Comparison of ENCODE assay signal across 15 mouse cellular contexts in genomic region chr5:76016086-76016485, GRCm38 (mm10). TPM values are rescaled to one million over a fixed set of nuclear protein-coding genes. Genes with fewer than 3 reads are reported as not detected.
DNase-seq lines count a peak whose midpoint lies in the region; ATAC-seq lines count a peak whose summit lies in the region.
"Had no signal": no experiment of that assay in that cellular context is flagged by ENCODE, and none has a peak within 500 bp of the region (broad histone marks: within the 10 kb centered on the region; RNA-seq: fewer than 3 reads in every experiment).

No protein-coding gene starts in this region.

- H3K4me1 ChIP-seq in lung, embryonic 15.5 days: no peaks in the 10 kb centered on the region
- H3K4me1 ChIP-seq: embryonic facial prominence, embryonic 12.5 days; forebrain, embryonic 10.5 days; hindbrain, embryonic 15.5 days; neural tube, embryonic 12.5 days had no signal

- WGBS in lung, embryonic 15.5 days: 35% methylated on average over 8 of the region's 8 CpGs

- H3K4me2 ChIP-seq in lung, embryonic 15.5 days: no peak overlapping the region; the same call in 1 of the 2 replicates
- H3K4me2 ChIP-seq: embryonic facial prominence, embryonic 12.5 days; hindbrain, embryonic 15.5 days; neural tube, embryonic 12.5 days had no signal

- H3K4me3 ChIP-seq in lung, embryonic 15.5 days: 0 out of 2 replicates have a peak overlapping the region, but pooled peaks have one; percentile 10
- H3K4me3 ChIP-seq: embryonic facial prominence, embryonic 12.5 days; forebrain, embryonic 10.5 days; hindbrain, embryonic 15.5 days; megakaryocyte, embryonic 14.5 days; neural tube, embryonic 12.5 days had no signal

- H3K36me3 ChIP-seq in lung, embryonic 15.5 days: no peaks in the 10 kb centered on the region
- H3K36me3 ChIP-seq: embryonic facial prominence, embryonic 12.5 days; forebrain, embryonic 10.5 days; hindbrain, embryonic 15.5 days; neural tube, embryonic 12.5 days had no signal

- peak overlapping the region; percentile 61 for H3K27ac ChIP-seq in lung, embryonic 15.5 days
- H3K27ac ChIP-seq: embryonic facial prominence, embryonic 12.5 days; forebrain, embryonic 10.5 days; hindbrain, embryonic 15.5 days; neural tube, embryonic 12.5 days had no signal

- no peaks in the 10 kb centered on the region for H3K9me3 ChIP-seq in lung, embryonic 15.5 days
- H3K9me3 ChIP-seq: embryonic facial prominence, embryonic 12.5 days; forebrain, embryonic 10.5 days; hindbrain, embryonic 15.5 days; megakaryocyte, embryonic 14.5 days; neural tube, embryonic 12.5 days had no signal

- no peak for ATAC-seq in lung, embryonic 15.5 days (ENCODE audit: borderline replicate concordance, extremely low read depth, low FRiP score, low TSS enrichment)

- H3K27me3 ChIP-seq in lung, embryonic 15.5 days: no peaks in the 10 kb centered on the region
- H3K27me3 ChIP-seq: embryonic facial prominence, embryonic 12.5 days; hindbrain, embryonic 15.5 days; megakaryocyte, embryonic 14.5 days; neural tube, embryonic 12.5 days had no signal

- DNase-seq in adrenal gland, adult 2 months: peak; percentile 54
- DNase-seq in adrenal gland, postnatal 4 days (ENCODE audit: low spot score in 2 of 2): no peak
- DNase-seq in lung, adult 18-20 months: no peak
- peak; percentile 45 for DNase-seq in kidney, adult 18-20 months
- DNase-seq in kidney, postnatal 25 days: peak; percentile 68 to 86
- no peak for DNase-seq in right cerebral cortex, adult 18-20 months
- DNase-seq in spleen, postnatal 36 days (ENCODE audit: low spot score in 2 of 2): no peak
- DNase-seq: cerebellum, postnatal 36 days; thymus, postnatal 4 days had no signal

- no peak overlapping the region for H3K9ac ChIP-seq in lung, embryonic 15.5 days
- H3K9ac ChIP-seq: embryonic facial prominence, embryonic 12.5 days; hindbrain, embryonic 15.5 days; neural tube, embryonic 12.5 days had no signal

RNA-seq across cellular contexts. Expression of gene Kdr, which starts 37.8 kb away (rescaled TPM):
- 100 to 1,000 TPM in 1 of 2 experiments, 10 to 100 TPM in 1; 52.5 to 102 TPM for total RNA-seq in adrenal gland, adult 2 months (2021)
- polyA plus RNA-seq in adrenal gland, adult 2 months (2012; rRNA removed): 19.7 and 24.5 TPM in 2 replicates
- 10 to 100 TPM; 77.4 to 79.2 TPM for total RNA-seq in adrenal gland, postnatal 4 days (2021)
- 55.3 and 60.7 TPM in 2 replicates for polyA plus RNA-seq in lung, embryonic 15.5 days (2015; fragmentation: Nextera tagmentation; extraction: Ambion mirVana)

Comparison
In these comparisons a context has a peak if more than half of its experiments do, and no peak if none do; other contexts are left out.
1. DNase-seq: peak in adrenal gland, adult 2 months (single experiment), kidney, adult 18-20 months (single experiment) and kidney, postnatal 25 days (2 of 2); none in adrenal gland, postnatal 4 days (0 of 2), lung, adult 18-20 months (0 of 2), right cerebral cortex, adult 18-20 months (single experiment) and spleen, postnatal 36 days (0 of 2).